Mouse (Mus musculus) cerebellum, adult 9-10 months (tissue): ENCODE measurements around the gene Cd22.
"Not testable (repeated sequence)": the region's sequence is repeated elsewhere in the genome, so short reads cannot be mapped to it uniquely, and the experiment has no call there.

Source experiments
- DNase-seq: peaks from one replicate; pipeline ENCODE4 v3.0.0; 2022

Cd22 gene

DNA sequence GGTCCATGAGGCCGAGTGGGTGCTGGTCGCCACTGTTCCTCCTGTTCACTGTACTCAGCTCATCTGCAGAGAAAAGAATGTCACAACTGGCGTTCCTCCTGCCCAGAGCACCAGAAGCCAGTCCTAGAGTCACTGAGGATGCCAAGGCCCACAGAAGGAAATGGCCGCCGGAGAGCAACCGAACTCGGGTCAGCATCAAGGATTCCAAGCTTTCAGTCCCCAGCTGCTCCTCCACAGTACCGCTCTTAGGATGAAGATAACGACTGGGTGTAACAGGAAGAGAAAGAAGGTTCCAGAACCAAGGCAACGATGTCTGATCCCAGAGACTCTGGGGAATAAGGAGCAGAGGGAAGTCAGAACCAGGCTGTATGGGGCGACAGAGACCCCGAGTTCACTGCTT is 18.7 kb downstream of the Cd22 start, which contains the start of gene Ffar1:
Gene Ffar1, minus strand, starts transcription at position 101 of the 400 bp plus-strand sequence.
- DNase-seq: no peak

GRCm38 (mm10) chr7:30859635-30860402 is 20.3 kb downstream of the Cd22 start:
- DNase-seq: peak; percentile 32

- peak; percentile 36 for DNase-seq
Measured at GRCm38 (mm10) chr7:30859290-30859634, 20.9 kb downstream of the Cd22 start.

GRCm38 (mm10) chr7:30857746-30858145 is 22.4 kb downstream of the Cd22 start:
- no peak for DNase-seq

DNA sequence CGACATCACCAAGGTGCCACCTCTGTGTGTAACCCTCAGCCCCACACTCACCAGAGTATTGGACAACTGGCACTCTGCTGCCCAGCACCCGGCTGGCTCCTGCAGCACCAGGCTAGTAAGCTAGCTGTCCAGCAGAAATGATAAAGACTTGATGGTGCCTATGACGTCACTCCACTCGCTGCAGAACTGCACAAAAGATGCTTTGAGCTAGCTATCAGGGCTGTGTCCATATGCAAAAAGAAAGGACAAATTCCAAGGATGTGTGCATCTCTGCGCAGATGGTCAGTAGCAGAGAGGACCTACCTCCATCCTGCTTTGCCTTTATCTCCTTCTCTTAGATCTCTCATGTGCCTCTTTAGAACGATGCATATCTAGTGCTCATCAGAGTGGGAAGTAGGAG is 24.1 kb downstream of the Cd22 start, which contains the start of gene Ffar3:
Gene Ffar3, minus strand, starts transcription at position 101 of the 400 bp plus-strand sequence.
- DNase-seq: no peak

DNA sequence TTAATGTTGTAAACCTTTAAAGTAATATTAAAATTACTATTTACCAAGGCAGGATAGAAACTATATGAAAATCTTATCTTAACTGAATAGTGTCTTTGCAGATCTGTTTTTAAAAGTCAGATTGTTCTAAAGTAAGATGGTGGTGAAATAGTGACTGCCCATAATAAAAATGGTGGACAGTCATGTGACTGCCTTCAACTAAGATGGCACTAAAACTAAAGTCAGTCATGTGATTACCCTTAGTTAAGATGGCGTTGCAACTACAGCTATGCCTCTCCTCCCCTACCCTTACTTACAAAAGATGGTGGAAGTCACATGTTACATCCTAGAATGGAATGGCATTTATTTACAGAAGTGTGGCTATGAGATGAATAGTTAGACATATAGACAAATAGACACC is 28.7 kb downstream of the Cd22 start:
- DNase-seq: no peak

DNA sequence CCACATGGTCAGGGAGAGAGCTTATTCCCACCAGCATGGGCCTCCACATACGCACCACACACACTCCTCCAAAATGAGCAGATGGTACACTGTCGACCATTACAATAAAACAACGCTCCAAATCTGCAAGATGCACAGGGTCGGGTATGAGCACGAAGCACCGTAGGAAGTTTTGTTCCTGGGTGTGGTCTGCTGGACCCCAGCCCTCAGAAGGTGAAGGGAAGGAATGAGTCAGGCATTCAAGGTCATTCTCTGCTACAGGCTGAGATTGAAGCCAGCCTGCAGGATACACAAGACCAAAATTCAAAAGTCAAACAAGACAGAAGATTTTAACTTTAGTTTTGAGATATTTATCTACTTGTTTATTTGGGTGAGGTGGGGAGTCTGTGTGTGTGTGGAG is 32.2 kb downstream of the Cd22 start:
- DNase-seq: no peak

DNA sequence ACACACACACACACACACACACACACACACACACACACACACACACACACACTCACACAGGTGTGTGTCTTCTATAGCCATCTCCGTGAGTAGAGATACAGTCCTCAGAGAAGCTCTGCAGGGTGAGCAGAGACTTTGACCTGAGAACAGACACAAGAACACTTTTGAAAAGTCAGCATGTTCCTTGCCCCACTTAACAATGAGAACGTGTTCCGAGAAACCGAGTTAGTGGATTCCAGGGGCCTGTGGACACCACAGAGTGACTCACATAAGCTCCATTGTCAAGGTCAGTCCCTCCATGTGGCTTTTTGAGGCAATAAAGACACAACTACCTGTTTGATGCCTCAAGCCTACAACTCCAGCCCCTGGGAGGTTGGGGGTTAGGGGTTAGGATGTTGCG is 32.8 kb downstream of the Cd22 start:
- DNase-seq: no peak

GRCm38 (mm10) chr7:30846505-30847053 is 33.6 kb downstream of the Cd22 start:
- no peak for DNase-seq

DNA sequence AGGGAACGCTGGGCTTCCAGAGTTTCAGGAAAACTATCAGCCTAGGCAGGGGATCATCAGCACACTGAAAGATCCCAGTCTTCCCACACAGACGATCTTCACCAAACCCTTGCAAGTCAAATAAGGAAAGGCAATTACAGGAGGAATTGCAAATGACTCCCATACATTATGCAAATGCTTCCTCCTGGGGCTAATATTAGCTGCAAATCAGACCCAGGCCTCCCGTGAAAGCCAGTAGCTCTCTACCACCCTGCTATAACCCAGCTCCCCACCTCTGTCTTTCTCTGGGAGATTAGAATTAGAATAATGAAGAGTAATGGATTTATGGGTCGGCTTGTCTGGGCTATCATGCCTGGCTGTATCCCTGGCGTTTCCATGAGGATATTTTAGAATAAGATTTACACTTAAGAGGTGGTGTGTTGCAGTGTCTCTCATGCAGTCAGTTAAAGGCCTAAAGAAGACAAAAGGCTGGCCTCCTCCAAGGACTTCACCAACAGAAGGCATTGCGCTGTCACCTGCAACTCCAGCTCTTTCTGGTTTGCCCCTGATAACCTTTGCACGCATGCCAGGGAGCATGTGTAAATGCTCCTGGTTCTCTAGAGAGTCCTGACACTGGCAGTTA is 35.4 kb downstream of the Cd22 start:
- no peak for DNase-seq

DNA sequence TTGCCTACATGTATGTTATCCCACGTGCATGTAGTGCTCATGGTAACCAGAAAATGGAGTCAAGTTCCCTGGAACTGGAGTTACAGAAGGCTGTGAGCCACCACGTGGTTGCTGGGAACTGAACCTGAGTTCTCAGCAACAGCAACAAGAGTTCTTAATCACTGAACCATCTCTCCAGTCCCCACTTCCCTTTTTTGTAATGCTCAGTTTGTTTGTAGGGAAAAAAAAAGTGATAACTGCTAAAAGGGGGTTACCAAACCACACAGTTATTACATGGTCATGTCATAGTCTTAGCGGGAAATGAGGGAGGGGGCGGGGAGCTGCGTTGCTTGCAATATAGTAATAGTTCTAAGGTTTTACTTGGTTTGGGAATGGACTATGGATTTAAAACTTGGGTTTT is 38.0 kb downstream of the Cd22 start:
- no peak for DNase-seq

DNA sequence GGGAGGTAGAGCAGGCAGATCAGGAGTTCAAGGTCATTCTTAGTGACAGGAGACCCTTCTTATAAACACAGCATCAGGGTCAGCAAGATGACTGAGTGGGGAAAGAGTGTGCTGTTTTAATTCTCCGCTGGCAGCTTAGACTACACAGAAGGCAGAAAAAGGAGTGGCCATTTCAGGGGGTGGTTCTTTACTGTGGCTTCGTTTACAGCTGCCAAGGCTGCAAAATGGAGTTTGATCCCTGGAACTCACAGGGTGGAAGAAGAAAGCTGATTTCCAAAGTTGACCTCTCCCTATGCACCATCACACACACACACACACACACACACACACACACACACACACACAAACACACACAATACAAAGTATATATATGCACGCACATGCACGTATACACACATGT is 38.8 kb downstream of the Cd22 start:
- DNase-seq: no peak

- DNase-seq: no peak
Measured at GRCm38 (mm10) chr7:30840306-30840705, 39.8 kb downstream of the Cd22 start.

- DNase-seq: no peak
Measured at GRCm38 (mm10) chr7:30837277-30837676, 42.9 kb downstream of the Cd22 start.

- not testable (repeated sequence) for DNase-seq
Measured at GRCm38 (mm10) chr7:30832684-30833083, 47.5 kb downstream of the Cd22 start.

DNA sequence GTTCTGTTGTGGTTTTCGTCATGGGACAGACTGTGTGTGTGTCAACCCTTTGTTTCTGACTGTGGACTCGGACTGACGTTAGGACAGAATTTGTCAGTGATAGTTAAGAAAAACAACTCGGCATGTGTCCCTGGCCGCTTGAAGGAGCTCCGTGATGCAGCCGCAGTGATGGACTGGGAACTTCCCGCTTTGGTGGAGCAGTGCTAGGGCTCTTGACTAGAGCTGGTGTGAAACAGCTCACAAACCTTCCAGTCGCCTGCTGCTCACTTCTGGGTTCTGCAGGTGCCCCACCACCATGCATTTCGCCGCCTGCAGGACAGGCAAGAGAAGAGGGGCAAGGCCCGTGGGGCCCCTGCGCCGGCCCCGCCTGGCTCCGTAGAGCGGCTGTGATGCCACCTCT is 47.9 kb downstream of the Cd22 start:
- DNase-seq: no peak

DNA sequence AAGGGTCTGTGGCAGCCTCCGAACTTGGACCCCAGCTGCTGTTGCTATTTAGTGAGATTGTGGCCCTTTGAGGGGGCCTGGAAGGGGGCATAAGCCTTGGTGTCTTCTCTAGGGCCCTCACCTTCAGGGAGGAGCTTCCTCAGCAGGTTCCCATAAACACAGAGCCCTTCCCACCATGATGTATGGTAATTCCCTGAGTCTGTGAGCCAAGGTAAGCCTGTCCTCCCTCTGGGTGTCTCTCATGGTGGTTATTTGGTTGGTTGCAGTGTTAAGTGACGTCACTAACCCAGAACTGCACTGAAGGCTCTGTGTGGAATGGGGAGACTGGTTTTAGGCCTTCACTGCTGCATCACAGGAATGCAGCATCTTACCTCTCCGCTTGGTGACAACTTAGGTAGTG is 50.7 kb downstream of the Cd22 start:
- no peak for DNase-seq

DNA sequence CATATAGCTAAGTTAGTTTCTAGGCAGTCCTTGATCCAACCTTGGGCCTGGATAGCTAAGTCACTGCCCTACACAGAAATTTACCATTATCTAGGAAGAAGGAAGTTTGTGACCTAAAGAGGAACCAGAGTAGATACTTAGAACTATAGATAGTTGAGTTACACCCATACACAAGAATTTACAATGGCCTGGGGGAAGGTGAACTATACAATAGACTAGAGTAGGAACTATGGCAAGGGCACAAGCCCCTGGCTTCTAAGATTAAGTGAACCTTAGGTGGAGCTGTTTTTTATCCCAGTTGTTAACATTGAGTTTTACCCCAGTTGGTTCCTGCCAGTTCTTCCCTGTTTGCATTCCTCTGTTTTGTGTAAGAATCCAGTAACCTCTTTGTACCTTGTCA is 51.3 kb downstream of the Cd22 start:
- not testable (repeated sequence) for DNase-seq

DNA sequence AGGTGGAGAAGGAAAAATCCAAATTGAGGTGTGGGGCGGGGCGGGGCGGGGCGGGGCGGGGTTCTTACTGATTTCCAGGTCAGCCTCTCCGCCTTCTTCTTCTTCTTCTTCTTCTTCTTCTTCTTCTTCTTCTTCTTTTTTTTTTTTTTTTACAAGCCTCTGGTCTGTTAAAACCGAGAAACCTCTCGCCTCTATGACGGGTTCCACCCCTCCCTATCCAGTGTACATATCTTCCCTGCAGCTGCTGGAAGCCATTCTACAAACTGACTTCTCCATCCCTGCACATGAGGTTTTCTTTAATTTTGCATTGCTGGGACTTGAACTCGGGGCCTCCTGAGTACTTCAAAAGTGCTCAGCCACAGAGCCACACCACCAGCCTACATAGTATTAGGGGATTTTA is 53.5 kb downstream of the Cd22 start:
- DNase-seq: no peak

DNA sequence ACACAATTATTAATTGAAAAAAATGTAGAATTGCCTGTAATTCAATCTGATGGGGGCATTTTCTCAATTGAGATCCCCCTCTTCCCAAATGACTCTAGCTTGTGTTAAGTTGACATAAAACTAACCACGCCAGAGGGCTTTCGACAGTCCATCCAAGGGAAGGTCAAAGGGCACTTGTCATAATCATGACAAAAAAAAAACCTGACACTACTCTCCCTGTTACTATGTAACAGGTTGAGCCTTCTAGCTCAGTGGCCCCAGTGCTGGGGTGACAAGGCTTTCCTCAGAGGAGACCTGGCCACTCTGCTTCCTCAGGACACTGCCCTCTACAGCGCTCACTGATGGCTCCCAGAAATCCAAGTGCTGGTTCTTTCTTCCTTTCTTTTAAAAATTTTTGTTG is 55.8 kb downstream of the Cd22 start:
- no peak for DNase-seq

GRCm38 (mm10) chr7:30823675-30824074 is 56.5 kb downstream of the Cd22 start, which contains the start of gene Ffar2:
Gene Ffar2, minus strand, starts transcription at chr7:30823775.
- no peak for DNase-seq

DNA sequence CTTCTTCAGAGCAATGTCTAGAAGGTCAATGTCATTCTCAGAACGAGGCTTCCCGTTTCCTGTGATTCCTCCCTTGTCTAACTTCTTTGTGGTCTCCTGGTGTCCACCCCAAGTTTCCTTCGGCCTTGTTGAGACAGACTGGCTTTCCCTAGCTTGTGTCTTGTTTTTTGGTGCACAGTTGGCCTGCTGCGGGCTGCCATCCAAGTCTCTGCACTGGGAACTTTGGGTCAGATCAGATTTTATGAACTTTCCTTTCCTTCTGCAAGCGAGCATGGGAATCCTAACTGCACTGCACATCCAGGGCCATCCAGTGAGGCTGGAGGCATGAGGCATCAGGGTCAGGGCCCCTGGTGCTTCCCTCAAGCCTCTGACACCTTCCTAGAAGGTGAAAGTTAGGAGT is 58.6 kb downstream of the Cd22 start:
- DNase-seq: no peak

- DNase-seq: no peak
Measured at GRCm38 (mm10) chr7:30820854-30821445, 59.2 kb downstream of the Cd22 start.

GRCm38 (mm10) chr7:30820131-30820530 is 60.0 kb downstream of the Cd22 start:
- no peak for DNase-seq
